10 mouse cellular contexts compared by ENCODE assay signal in the genomic region with DNA sequence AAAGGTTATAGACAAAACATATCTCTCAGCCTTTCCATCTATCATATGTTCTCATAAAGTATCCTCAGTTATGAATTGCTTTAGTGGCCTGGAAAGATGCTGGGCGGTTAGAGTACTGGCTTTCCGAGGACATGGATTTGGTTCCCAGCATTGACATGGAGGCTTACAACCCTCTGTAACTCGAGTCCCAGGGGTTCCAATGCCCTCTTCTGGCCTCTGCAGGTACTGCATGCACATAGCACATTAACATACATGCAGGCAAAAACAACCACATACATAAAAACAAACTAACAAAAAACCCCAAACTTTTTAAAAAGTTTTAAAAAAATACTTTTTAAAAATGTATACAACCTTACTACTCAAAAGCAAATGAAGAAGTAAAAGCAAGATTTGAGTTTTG. TPM values are rescaled to one million over a fixed set of nuclear protein-coding genes. Genes with fewer than 3 reads are reported as not detected.
DNase-seq lines count a peak whose midpoint lies in the region; ATAC-seq and TF ChIP-seq lines count a peak whose summit lies in the region.
"Had no signal": no experiment of that assay in that cellular context is flagged by ENCODE, and none has a peak within 500 bp of the region (broad histone marks: within the 10 kb centered on the region; RNA-seq: fewer than 3 reads in every experiment).

No protein-coding gene starts in this region.

- H3K4me2 ChIP-seq in kidney, postnatal 0 days (ENCODE audit: low read length) = no peak overlapping the region
- H3K4me2 ChIP-seq in liver, postnatal 0 days (ENCODE audit: low read depth, low read length) = no peak overlapping the region
- H3K4me2 ChIP-seq in forebrain, embryonic 14.5 days (ENCODE audit: low read length) = no peak overlapping the region

- H3K9me3 ChIP-seq in kidney, postnatal 0 days (replicated peaks; ENCODE audit: low read length) = no peaks in the 10 kb centered on the region
- H3K9me3 ChIP-seq in MEL (replicated peaks; ENCODE audit: insufficient read depth, low read length) = no peaks in the 10 kb centered on the region
- H3K9me3 ChIP-seq in liver, postnatal 0 days (ENCODE audit: low read length) = no peaks in the 10 kb centered on the region
- peaks cover 10% of the 10 kb centered on the region; the same call in 1 of the 2 replicates for H3K9me3 ChIP-seq in forebrain, embryonic 14.5 days (replicated peaks; ENCODE audit: control insufficient read depth, low read length)

- 0 out of 2 replicates have a peak, but pooled peaks cover 19% of the 10 kb centered on the region for H3K36me3 ChIP-seq in kidney, postnatal 0 days (ENCODE audit: insufficient read depth, low read length)
- peaks cover 0 to 2% of the 10 kb centered on the region in 2 experiments; a peak in 1 of 4 replicates for H3K36me3 ChIP-seq in MEL (ENCODE audit: control insufficient read depth in 1 of 2, insufficient read depth in 2 of 2, low read length in 2 of 2)
- peaks cover 32% of the 10 kb centered on the region for H3K36me3 ChIP-seq in liver, postnatal 0 days (replicated peaks; ENCODE audit: insufficient read depth, low read length)
- peaks cover 20% of the 10 kb centered on the region for H3K36me3 ChIP-seq in forebrain, embryonic 14.5 days (ENCODE audit: control insufficient read depth, insufficient read depth, low read length)

- no peak for DNase-seq in kidney, postnatal 0 days (ENCODE audit: low spot score)
- no peak for DNase-seq in kidney, adult 18-20 months
- peak; percentile 64 to 69 for DNase-seq in B cell, adult 2 months
- peak; percentile 60 for DNase-seq in MEL (ENCODE audit: low read depth, low spot score)
- peak; percentile 40 for DNase-seq in liver, postnatal 0 days
- no peak for DNase-seq in embryo, embryonic 10 days (ENCODE audit: low spot score)
- no peak for DNase-seq in forebrain, embryonic 14.5 days (ENCODE audit: low spot score)
- DNase-seq: adrenal gland, adult 8-10 months; gastrocnemius, postnatal 10 days had no signal

- TF ChIP-seq POLR2A in MEL (IDR thresholded peaks at IDR 0.05; ENCODE audit: control insufficient read depth in 1 of 2, insufficient read depth in 1 of 2, low read depth in 1 of 2, low read length in 2 of 2, poor library complexity in 1 of 2) = no peak

- H3K79me2 ChIP-seq in MEL (ENCODE audit: control insufficient read depth, insufficient read depth, low read length, poor library complexity) = no peaks in the 10 kb centered on the region

- TF ChIP-seq RAD21 in MEL (IDR thresholded peaks at IDR 0.05; ENCODE audit: low read depth, low read length) = peak; percentile 44

- TF ChIP-seq EP300 in MEL (IDR thresholded peaks at IDR 0.05; ENCODE audit: low read depth in 1 of 2, low read length in 2 of 2) = no peak
- TF ChIP-seq EP300 in liver, postnatal 0 days (IDR thresholded peaks at IDR 0.05; ENCODE audit: low read depth) = no peak

- no peak overlapping the region for H3K4me3 ChIP-seq in kidney, postnatal 0 days (replicated peaks; ENCODE audit: low read depth, low read length)
- no peak overlapping the region for H3K4me3 ChIP-seq in MEL (ENCODE audit: control insufficient read depth in 1 of 2, insufficient read depth in 1 of 2, low read depth in 2 of 2, low read length in 2 of 2)
- no peak overlapping the region for H3K4me3 ChIP-seq in liver, postnatal 0 days (ENCODE audit: low read depth, low read length)
- H3K4me3 ChIP-seq in forebrain, embryonic 14.5 days (ENCODE audit: low read depth, low read length) = no peak overlapping the region

- H3K27ac ChIP-seq in kidney, postnatal 0 days = no peak overlapping the region
- no peak overlapping the region for H3K27ac ChIP-seq in MEL (ENCODE audit: control insufficient read depth, low read depth, low read length)
- no peak overlapping the region for H3K27ac ChIP-seq in liver, postnatal 0 days (ENCODE audit: low read depth)
- no peak overlapping the region for H3K27ac ChIP-seq in forebrain, embryonic 14.5 days (ENCODE audit: low read depth, low read length)

- no peak for ATAC-seq in kidney, postnatal 0 days (replicated peaks; ENCODE audit: low FRiP score, low read depth)
- no peak for ATAC-seq in liver, postnatal 0 days
- no peak for ATAC-seq in forebrain, embryonic 14.5 days
- no peak for ATAC-seq in monocyte, adult 5-6 weeks (replicated peaks; ENCODE audit: insufficient number of reproducible peaks, low FRiP score, low TSS enrichment, poor library complexity, severe bottlenecking)

- H3K9ac ChIP-seq in kidney, postnatal 0 days (ENCODE audit: low read depth, low read length) = no peak overlapping the region
- no peak overlapping the region for H3K9ac ChIP-seq in MEL (ENCODE audit: control insufficient read depth, low read depth, low read length, poor library complexity, severe bottlenecking)
- no peak overlapping the region for H3K9ac ChIP-seq in liver, postnatal 0 days (replicated peaks)
- H3K9ac ChIP-seq in forebrain, embryonic 14.5 days (ENCODE audit: low read length) = no peak overlapping the region

- H3K27me3 ChIP-seq in kidney, postnatal 0 days (ENCODE audit: insufficient read depth, low read length) = no peaks in the 10 kb centered on the region
- H3K27me3 ChIP-seq in MEL (ENCODE audit: control insufficient read depth in 1 of 2, insufficient read depth in 2 of 2, low read length in 2 of 2) = no peaks in the 10 kb centered on the region
- H3K27me3 ChIP-seq in liver, postnatal 0 days (ENCODE audit: insufficient read depth, low read length) = no peaks in the 10 kb centered on the region
- H3K27me3 ChIP-seq in forebrain, embryonic 14.5 days (replicated peaks; ENCODE audit: control insufficient read depth, insufficient read depth, low read length) = no peaks in the 10 kb centered on the region

- TF ChIP-seq CTCF in kidney, postnatal 0 days (IDR thresholded peaks at IDR 0.05; ENCODE audit: low read depth) = peak; percentile 38; the same call in 1 of the 2 replicates
- TF ChIP-seq CTCF in MEL (IDR thresholded peaks at IDR 0.05 in 2 of 3, conservative IDR thresholded peaks at IDR 0.05 in 1 of 3; ENCODE audit: control insufficient read depth in 1 of 3, insufficient read depth in 1 of 3, low read depth in 2 of 3, low read length in 3 of 3, poor library complexity in 1 of 3, severe bottlenecking in 1 of 3) = peak; percentile 43 to 57 (median 50)
- TF ChIP-seq CTCF in liver, postnatal 0 days (IDR thresholded peaks at IDR 0.05; ENCODE audit: low read depth) = peak; percentile 65

- WGBS in kidney, postnatal 0 days = 78% methylated on average over 3 of the region's 3 CpGs
- WGBS in liver, postnatal 0 days (ENCODE audit: insufficient replicate concordance) = 80% methylated on average over 3 of the region's 3 CpGs
- 81% methylated on average over 3 of the region's 3 CpGs for WGBS in forebrain, embryonic 14.5 days

- no peaks in the 10 kb centered on the region for H3K4me1 ChIP-seq in kidney, postnatal 0 days (replicated peaks; ENCODE audit: insufficient read depth, low read length)
- H3K4me1 ChIP-seq in MEL (ENCODE audit: control insufficient read depth in 1 of 2, insufficient read depth in 2 of 2, low read length in 2 of 2) = no peaks in the 10 kb centered on the region
- H3K4me1 ChIP-seq in liver, postnatal 0 days (ENCODE audit: insufficient read depth) = no peaks in the 10 kb centered on the region
- H3K4me1 ChIP-seq in forebrain, embryonic 14.5 days (ENCODE audit: control insufficient read depth, insufficient read depth, low read length) = no peaks in the 10 kb centered on the region

TF ChIP-seq in MEL, 35 proteins besides CTCF, POLR2A, EP300 and RAD21:
- TF ChIP-seq ELF1 (IDR thresholded peaks at IDR 0.05; ENCODE audit: low read depth, low read length) (no peak), ZC3H11A (IDR thresholded peaks at IDR 0.05; ENCODE audit: low read depth, low read length) (0 out of 2 replicates have a peak, but pooled peaks have one; percentile 9), SMC3 (IDR thresholded peaks at IDR 0.05; ENCODE audit: low read depth, low read length) (peak; percentile 58)

RNA-seq across cellular contexts. Expression of a gene that starts 28.5 kb away (rescaled TPM):
- 15.5 and 15.9 TPM in 2 replicates for polyA plus RNA-seq in kidney, postnatal 0 days (2015; fragmentation: Nextera tagmentation; extraction: Ambion mirVana)
- not detected in 2 replicates for total RNA-seq in MEL (2012; rRNA removed)
- not detected for polyA plus RNA-seq in MEL (2012; ENCODE audit: insufficient read depth in 1 of 2, insufficient read length in 2 of 2, low read depth in 1 of 2, low replicate concordance in 2 of 2, missing spikeins in 1 of 2)
- 12.2 and 12.9 TPM in 2 replicates for polyA plus RNA-seq in liver, postnatal 0 days (2015; fragmentation: Nextera tagmentation; extraction: Ambion mirVana)
- polyA plus RNA-seq in forebrain, embryonic 14.5 days (2014; fragmentation: Nextera tagmentation; extraction: Ambion mirVana) = 5.8 and 6.1 TPM in 2 replicates
- 34.2 to 67.7 TPM (median 63.5 TPM) in 3 replicates for total RNA-seq in monocyte, adult 5-6 weeks (2017)

RNA-seq across cellular contexts. Expression of a gene that starts 59.5 kb away (rescaled TPM):
- 21.9 and 26.6 TPM in 2 replicates for polyA plus RNA-seq in kidney, postnatal 0 days (2015; fragmentation: Nextera tagmentation; extraction: Ambion mirVana)
- 6.3 and 7.8 TPM in 2 replicates for total RNA-seq in MEL (2012; rRNA removed)
- polyA plus RNA-seq in MEL (2012; ENCODE audit: insufficient read depth in 1 of 2, insufficient read length in 2 of 2, low read depth in 1 of 2, low replicate concordance in 2 of 2, missing spikeins in 1 of 2) = 10 to 100 TPM in 1 of 2 experiments, not detected in 1; 13.2 TPM
- 15.5 and 23.6 TPM in 2 replicates for polyA plus RNA-seq in liver, postnatal 0 days (2015; fragmentation: Nextera tagmentation; extraction: Ambion mirVana)
- polyA plus RNA-seq in forebrain, embryonic 14.5 days (2014; fragmentation: Nextera tagmentation; extraction: Ambion mirVana) = 27.2 and 28.5 TPM in 2 replicates
- total RNA-seq in monocyte, adult 5-6 weeks (2017) = 82.3 to 133 TPM (median 104 TPM) in 3 replicates

Comparison
In these comparisons a context has a peak if more than half of its experiments do, and no peak if none do; other contexts are left out.
1. DNase-seq: peak in B cell, adult 2 months (2 of 2), MEL (single experiment) and liver, postnatal 0 days (single experiment); none in kidney, postnatal 0 days (single experiment), kidney, adult 18-20 months (single experiment), embryo, embryonic 10 days (single experiment) and forebrain, embryonic 14.5 days (single experiment).
2. Peak in every context shown above with its lines, with median percentiles within 50 percentile points of each other: CTCF ChIP-seq.